Mouse (Mus musculus): ENCODE results near the gene Coa7. TPM values are rescaled to one million over a fixed set of nuclear protein-coding genes. Genes with fewer than 3 reads are reported as not detected.

Coa7 gene
- polyA plus RNA-seq (2012; rRNA removed), result 2.8 and 3.7 TPM in 2 replicates

- DNase-seq (ENCODE audit: low read depth in 1 of 2, low spot score in 2 of 2), result peak; percentile 95
- Histone ChIP-seq H3K27me3 (ENCODE audit: control insufficient read depth, insufficient read depth, low read length) (no peaks in the 10 kb centered on the region), H3K36me3 (ENCODE audit: control insufficient read depth, insufficient read depth, low read length) (peaks cover 3% of the 10 kb centered on the region; the same call in 1 of the 2 replicates), H3K4me3 (ENCODE audit: extremely low read depth, insufficient read depth, insufficient read length) (peak within 1 kb of the TSS; percentile 81), H3K27ac (ENCODE audit: insufficient read depth, low read length) (peak within 1 kb of the TSS; percentile 78), H3K4me1 (ENCODE audit: control insufficient read depth, insufficient read depth, insufficient read length) (no peaks in the 10 kb centered on the region)
- no peak; the same call in 1 of the 2 replicates for TF ChIP-seq POLR2A (IDR thresholded peaks at IDR 0.05; ENCODE audit: low read depth, low read length)
- no peak for TF ChIP-seq CTCF (IDR thresholded peaks at IDR 0.05; ENCODE audit: extremely low read depth, insufficient read depth, insufficient read length, insufficient replicate concordance)
- under 1% methylated on average over 45 of the region's 45 CpGs for WGBS
Observed at GRCm38 (mm10) chr4:108327730-108328484, at the start of gene Coa7. Gene Coa7 (plus strand): TSS chr4:108328140.

- 1% methylated on average over 14 of the region's 14 CpGs for WGBS
- no peak for DNase-seq (ENCODE audit: low read depth in 1 of 2, low spot score in 2 of 2)
- no peaks in the 10 kb centered on the region for H3K36me3 ChIP-seq (ENCODE audit: control insufficient read depth, insufficient read depth, low read length)
- TF ChIP-seq CTCF (IDR thresholded peaks at IDR 0.05; ENCODE audit: extremely low read depth, insufficient read depth, insufficient read length, insufficient replicate concordance) (no peak), POLR2A (IDR thresholded peaks at IDR 0.05; ENCODE audit: low read depth, low read length) (no peak)
- H3K27me3 ChIP-seq (ENCODE audit: control insufficient read depth, insufficient read depth, low read length), result no peaks in the 10 kb centered on the region
- H3K27ac ChIP-seq (ENCODE audit: insufficient read depth, low read length), result 0 out of 2 replicates have a peak overlapping the region, but pooled peaks have one; percentile 12
- peak overlapping the region; percentile 83 for H3K4me3 ChIP-seq (ENCODE audit: extremely low read depth, insufficient read depth, insufficient read length)
- peaks cover 9% of the 10 kb centered on the region; the same call in 1 of the 2 replicates for H3K4me1 ChIP-seq (ENCODE audit: control insufficient read depth, insufficient read depth, insufficient read length)
Observed at GRCm38 (mm10) chr4:108300266-108300665, 27.7 kb upstream of the Coa7 start.

GRCm38 (mm10) chr4:108300670-108301373 is 27.1 kb upstream of the Coa7 start, which contains the start of gene Zyg11b:
Gene Zyg11b (minus strand): TSS chr4:108301096.
- Histone ChIP-seq H3K27ac (ENCODE audit: insufficient read depth, low read length) (peak within 1 kb of the TSS; percentile 90), H3K4me3 (ENCODE audit: extremely low read depth, insufficient read depth, insufficient read length) (peak within 1 kb of the TSS; percentile 83), H3K27me3 (ENCODE audit: control insufficient read depth, insufficient read depth, low read length) (no peaks in the 10 kb centered on the region), H3K4me1 (ENCODE audit: control insufficient read depth, insufficient read depth, insufficient read length) (peaks cover 9% of the 10 kb centered on the region; the same call in 1 of the 2 replicates), H3K36me3 (ENCODE audit: control insufficient read depth, insufficient read depth, low read length) (no peaks in the 10 kb centered on the region)
- peak; percentile 82 to 89 for DNase-seq (ENCODE audit: low read depth in 1 of 2, low spot score in 2 of 2)
- TF ChIP-seq POLR2A (IDR thresholded peaks at IDR 0.05; ENCODE audit: low read depth, low read length) (peak; percentile 63; the same call in 1 of the 2 replicates), CTCF (IDR thresholded peaks at IDR 0.05; ENCODE audit: extremely low read depth, insufficient read depth, insufficient read length, insufficient replicate concordance) (no peak)
- WGBS, result 2% methylated on average over 48 of the region's 58 CpGs

- Histone ChIP-seq H3K4me1 (ENCODE audit: control insufficient read depth, insufficient read depth, insufficient read length) (peaks cover 9% of the 10 kb centered on the region; the same call in 1 of the 2 replicates), H3K27me3 (ENCODE audit: control insufficient read depth, insufficient read depth, low read length) (no peaks in the 10 kb centered on the region), H3K36me3 (ENCODE audit: control insufficient read depth, insufficient read depth, low read length) (no peaks in the 10 kb centered on the region), H3K27ac (ENCODE audit: insufficient read depth, low read length) (no peak overlapping the region), H3K4me3 (ENCODE audit: extremely low read depth, insufficient read depth, insufficient read length) (no peak overlapping the region)
- WGBS, result 82% methylated on average over 5 of the region's 5 CpGs
- TF ChIP-seq CTCF (IDR thresholded peaks at IDR 0.05; ENCODE audit: extremely low read depth, insufficient read depth, insufficient read length, insufficient replicate concordance), result no peak
- TF ChIP-seq POLR2A (IDR thresholded peaks at IDR 0.05; ENCODE audit: low read depth, low read length), result no peak
- no peak for DNase-seq (ENCODE audit: low read depth in 1 of 2, low spot score in 2 of 2)
Observed at GRCm38 (mm10) chr4:108302296-108302890, 25.5 kb upstream of the Coa7 start.

GRCm38 (mm10) chr4:108310706-108311105 is 17.2 kb upstream of the Coa7 start:
- peak; percentile 60 to 78 for DNase-seq (ENCODE audit: low read depth in 1 of 2, low spot score in 2 of 2)
- Histone ChIP-seq H3K27ac (ENCODE audit: insufficient read depth, low read length) (peak overlapping the region; percentile 96), H3K36me3 (ENCODE audit: control insufficient read depth, insufficient read depth, low read length) (no peaks in the 10 kb centered on the region), H3K4me3 (ENCODE audit: extremely low read depth, insufficient read depth, insufficient read length) (no peak overlapping the region), H3K4me1 (ENCODE audit: control insufficient read depth, insufficient read depth, insufficient read length) (peaks cover 19% of the 10 kb centered on the region), H3K27me3 (ENCODE audit: control insufficient read depth, insufficient read depth, low read length) (no peaks in the 10 kb centered on the region)
- 11% methylated on average over 6 of the region's 6 CpGs for WGBS
- TF ChIP-seq CTCF (IDR thresholded peaks at IDR 0.05; ENCODE audit: extremely low read depth, insufficient read depth, insufficient read length, insufficient replicate concordance) (no peak), POLR2A (IDR thresholded peaks at IDR 0.05; ENCODE audit: low read depth, low read length) (0 out of 2 replicates have a peak, but pooled peaks have one; percentile 1)

- 31% methylated on average over 5 of the region's 5 CpGs for WGBS
- peak overlapping the region; percentile 40; the same call in 1 of the 2 replicates for H3K27ac ChIP-seq (ENCODE audit: insufficient read depth, low read length)
- H3K4me3 ChIP-seq (ENCODE audit: extremely low read depth, insufficient read depth, insufficient read length), result no peak overlapping the region
- H3K27me3 ChIP-seq (ENCODE audit: control insufficient read depth, insufficient read depth, low read length), result no peaks in the 10 kb centered on the region
- H3K36me3 ChIP-seq (ENCODE audit: control insufficient read depth, insufficient read depth, low read length), result no peaks in the 10 kb centered on the region
- TF ChIP-seq POLR2A (IDR thresholded peaks at IDR 0.05; ENCODE audit: low read depth, low read length) (no peak), CTCF (IDR thresholded peaks at IDR 0.05; ENCODE audit: extremely low read depth, insufficient read depth, insufficient read length, insufficient replicate concordance) (no peak)
- no peak for DNase-seq (ENCODE audit: low read depth in 1 of 2, low spot score in 2 of 2)
- peaks cover 28% of the 10 kb centered on the region for H3K4me1 ChIP-seq (ENCODE audit: control insufficient read depth, insufficient read depth, insufficient read length)
Observed at GRCm38 (mm10) chr4:108314041-108314440, 13.9 kb upstream of the Coa7 start.
